Mouse (Mus musculus): ENCODE results near the gene Ppp3ca. TPM values are rescaled to one million over a fixed set of nuclear protein-coding genes. Genes with fewer than 3 reads are reported as not detected.
"Not testable (repeated sequence)": the region's sequence is repeated elsewhere in the genome, so short reads cannot be mapped to it uniquely, and the experiment has no call there.

Ppp3ca gene
- polyA plus RNA-seq, 1 experiment from 2014 or later, result 85.6 TPM

GRCm38 (mm10) chr3:136688101-136688586 lies 18.2 kb downstream of the Ppp3ca start:
- Histone ChIP-seq H3K27me3 (replicated peaks) (no peaks in the 10 kb centered on the region), H3K4me1 (replicated peaks) (peaks cover 29% of the 10 kb centered on the region), H3K9me3 (replicated peaks) (no peaks in the 10 kb centered on the region), H3K4me3 (no peak overlapping the region), H3K9ac (no peak overlapping the region), H3K36me3 (no peaks in the 10 kb centered on the region), H3K27ac (ENCODE audit: poor library complexity, severe bottlenecking) (no peak overlapping the region), H3K4me2 (no peak overlapping the region)
- ATAC-seq (ENCODE audit: insufficient number of reproducible peaks, low FRiP score), result no peak
- 79% methylated on average over 9 of the region's 9 CpGs for WGBS

GRCm38 (mm10) chr3:136689793-136690543 lies 20.0 kb downstream of the Ppp3ca start:
- H3K9me3 ChIP-seq (replicated peaks), result no peaks in the 10 kb centered on the region
- no peak overlapping the region for H3K4me3 ChIP-seq
- peak; percentile 57 for ATAC-seq (ENCODE audit: insufficient number of reproducible peaks, low FRiP score)
- peaks cover 26% of the 10 kb centered on the region for H3K4me1 ChIP-seq (replicated peaks)
- WGBS, result 77% methylated on average over 7 of the region's 7 CpGs
- no peak overlapping the region; the same call in 1 of the 2 replicates for H3K27ac ChIP-seq (ENCODE audit: poor library complexity, severe bottlenecking)
- H3K4me2 ChIP-seq, result no peak overlapping the region
- H3K27me3 ChIP-seq (replicated peaks), result no peaks in the 10 kb centered on the region
- H3K9ac ChIP-seq, result no peak overlapping the region
- no peaks in the 10 kb centered on the region for H3K36me3 ChIP-seq

- 80% methylated on average over 7 of the region's 7 CpGs for WGBS
- Histone ChIP-seq H3K9ac (no peak overlapping the region), H3K27ac (ENCODE audit: poor library complexity, severe bottlenecking) (no peak overlapping the region), H3K36me3 (no peaks in the 10 kb centered on the region), H3K4me1 (replicated peaks) (peaks cover 24% of the 10 kb centered on the region), H3K4me3 (no peak overlapping the region), H3K4me2 (no peak overlapping the region), H3K27me3 (replicated peaks) (no peaks in the 10 kb centered on the region), H3K9me3 (replicated peaks) (no peaks in the 10 kb centered on the region)
- no peak for ATAC-seq (ENCODE audit: insufficient number of reproducible peaks, low FRiP score)
Measured at GRCm38 (mm10) chr3:136691984-136692383, 22.1 kb downstream of the Ppp3ca start.

- no peaks in the 10 kb centered on the region for H3K36me3 ChIP-seq
- H3K4me3 ChIP-seq, result no peak overlapping the region
- no peaks in the 10 kb centered on the region for H3K9me3 ChIP-seq (replicated peaks)
- no peak for ATAC-seq (ENCODE audit: insufficient number of reproducible peaks, low FRiP score)
- no peak overlapping the region for H3K9ac ChIP-seq
- no peak overlapping the region for H3K4me2 ChIP-seq
- H3K27ac ChIP-seq (ENCODE audit: poor library complexity, severe bottlenecking), result no peak overlapping the region
- no peaks in the 10 kb centered on the region for H3K27me3 ChIP-seq (replicated peaks)
- H3K4me1 ChIP-seq (replicated peaks), result peaks cover 32% of the 10 kb centered on the region
- 86% methylated on average over 1 of the region's 1 CpGs for WGBS
Measured at GRCm38 (mm10) chr3:136693547-136693946, 23.6 kb downstream of the Ppp3ca start.

GRCm38 (mm10) chr3:136697626-136698191 lies 27.8 kb downstream of the Ppp3ca start:
- Histone ChIP-seq H3K4me2 (no peak overlapping the region), H3K36me3 (no peaks in the 10 kb centered on the region), H3K9ac (no peak overlapping the region), H3K4me1 (replicated peaks) (peaks cover 39% of the 10 kb centered on the region), H3K4me3 (no peak overlapping the region), H3K27ac (ENCODE audit: poor library complexity, severe bottlenecking) (no peak overlapping the region), H3K27me3 (replicated peaks) (no peaks in the 10 kb centered on the region), H3K9me3 (replicated peaks) (no peaks in the 10 kb centered on the region)
- WGBS, result 55% methylated on average over 3 of the region's 3 CpGs
- ATAC-seq (ENCODE audit: insufficient number of reproducible peaks, low FRiP score), result no peak

GRCm38 (mm10) chr3:136699711-136700110 lies 29.8 kb downstream of the Ppp3ca start:
- H3K27me3 ChIP-seq (replicated peaks); H3K4me3 ChIP-seq; ATAC-seq (ENCODE audit: insufficient number of reproducible peaks, low FRiP score); H3K4me2 ChIP-seq; H3K36me3 ChIP-seq; H3K9me3 ChIP-seq (replicated peaks); H3K27ac ChIP-seq (ENCODE audit: poor library complexity, severe bottlenecking); H3K9ac ChIP-seq: not testable (repeated sequence)
- H3K4me1 ChIP-seq (replicated peaks), result peaks cover 34% of the 10 kb centered on the region

GRCm38 (mm10) chr3:136700447-136701009 lies 30.6 kb downstream of the Ppp3ca start:
- Histone ChIP-seq H3K27me3 (replicated peaks) (no peaks in the 10 kb centered on the region), H3K4me3 (peak overlapping the region; percentile 16), H3K4me1 (replicated peaks) (peaks cover 38% of the 10 kb centered on the region), H3K4me2 (peak overlapping the region; percentile 51), H3K27ac (ENCODE audit: poor library complexity, severe bottlenecking) (0 out of 2 replicates have a peak overlapping the region, but pooled peaks have one; percentile 2), H3K9ac (peak overlapping the region; percentile 23; the same call in 1 of the 2 replicates), H3K36me3 (no peaks in the 10 kb centered on the region), H3K9me3 (replicated peaks) (no peaks in the 10 kb centered on the region)
- no peak for ATAC-seq (ENCODE audit: insufficient number of reproducible peaks, low FRiP score)
- WGBS, result 24% methylated on average over 11 of the region's 11 CpGs

GRCm38 (mm10) chr3:136702861-136703260 lies 32.9 kb downstream of the Ppp3ca start:
- no peak overlapping the region for H3K27ac ChIP-seq (ENCODE audit: poor library complexity, severe bottlenecking)
- no peak for ATAC-seq (ENCODE audit: insufficient number of reproducible peaks, low FRiP score)
- H3K9me3 ChIP-seq (replicated peaks), result no peaks in the 10 kb centered on the region
- 60% methylated on average over 2 of the region's 2 CpGs for WGBS
- H3K27me3 ChIP-seq (replicated peaks), result no peaks in the 10 kb centered on the region
- no peak overlapping the region for H3K9ac ChIP-seq
- no peak overlapping the region for H3K4me2 ChIP-seq
- peaks cover 43% of the 10 kb centered on the region for H3K4me1 ChIP-seq (replicated peaks)
- H3K4me3 ChIP-seq, result no peak overlapping the region
- H3K36me3 ChIP-seq, result no peaks in the 10 kb centered on the region

- Histone ChIP-seq H3K9ac (no peak overlapping the region), H3K27ac (ENCODE audit: poor library complexity, severe bottlenecking) (no peak overlapping the region), H3K4me2 (no peak overlapping the region), H3K9me3 (replicated peaks) (no peaks in the 10 kb centered on the region), H3K27me3 (replicated peaks) (no peaks in the 10 kb centered on the region), H3K4me1 (replicated peaks) (peaks cover 48% of the 10 kb centered on the region), H3K36me3 (no peaks in the 10 kb centered on the region), H3K4me3 (no peak overlapping the region)
- 67% methylated on average over 12 of the region's 12 CpGs for WGBS
- ATAC-seq (ENCODE audit: insufficient number of reproducible peaks, low FRiP score), result no peak
Measured at GRCm38 (mm10) chr3:136704515-136705247, 34.8 kb downstream of the Ppp3ca start.

- ATAC-seq (ENCODE audit: insufficient number of reproducible peaks, low FRiP score), result no peak
- no peak overlapping the region for H3K4me2 ChIP-seq
- no peaks in the 10 kb centered on the region for H3K9me3 ChIP-seq (replicated peaks)
- peaks cover 37% of the 10 kb centered on the region for H3K4me1 ChIP-seq (replicated peaks)
- no peaks in the 10 kb centered on the region for H3K27me3 ChIP-seq (replicated peaks)
- H3K27ac ChIP-seq (ENCODE audit: poor library complexity, severe bottlenecking), result no peak overlapping the region
- WGBS, result 73% methylated on average over 4 of the region's 4 CpGs
- no peaks in the 10 kb centered on the region for H3K36me3 ChIP-seq
- H3K9ac ChIP-seq, result no peak overlapping the region
- H3K4me3 ChIP-seq, result no peak overlapping the region
Measured at GRCm38 (mm10) chr3:136706048-136706447, 36.1 kb downstream of the Ppp3ca start.

GRCm38 (mm10) chr3:136706771-136707170 lies 36.8 kb downstream of the Ppp3ca start:
- ATAC-seq (ENCODE audit: insufficient number of reproducible peaks, low FRiP score), result no peak
- WGBS, result 83% methylated on average over 7 of the region's 7 CpGs
- no peak overlapping the region for H3K4me3 ChIP-seq

More at GRCm38 (mm10) chr3:136706771-136707170, 36.8 kb downstream of the Ppp3ca start:
- Histone ChIP-seq H3K27ac (ENCODE audit: poor library complexity, severe bottlenecking) (no peak overlapping the region), H3K27me3 (replicated peaks) (no peaks in the 10 kb centered on the region), H3K36me3 (peaks cover 3% of the 10 kb centered on the region; the same call in 1 of the 2 replicates), H3K9me3 (replicated peaks) (0 out of 2 replicates have a peak, but pooled peaks cover 2% of the 10 kb centered on the region), H3K4me1 (replicated peaks) (peaks cover 32% of the 10 kb centered on the region), H3K4me2 (no peak overlapping the region), H3K9ac (no peak overlapping the region)
